Mouse (Mus musculus) right cerebral cortex, postnatal 10 days (tissue): ENCODE measurements at regions not wholly inside any gene's neighbourhood (a gene's known extent, or its start where the extent isn't known, plus 50 kb on each side); places are given as distances from the start of the nearest gene placed in this dataset.

Experiments used
- DNase-seq, 2 experiments: peaks; one replicate each; pipeline ENCODE4 v3.0.0; 2021; ENCODE audit warnings: low spot score in 2 of 2

GRCm38 (mm10) chrX:143462632-143463031 lies 55.8 kb upstream of the Pak3 start:
- DNase-seq: peak; percentile 22 to 30

GRCm38 (mm10) chrX:143448636-143449346 lies 54.7 kb upstream of the Chrdl1 start:
- DNase-seq: peak in 1 of 2 experiments; percentile 24

- peak; percentile 29 to 52 for DNase-seq
Measured at GRCm38 (mm10) chrX:143444581-143444980, 50.5 kb upstream of the Chrdl1 start.
